ENCODE assay signal across 8 mouse cellular contexts in the genomic region with DNA sequence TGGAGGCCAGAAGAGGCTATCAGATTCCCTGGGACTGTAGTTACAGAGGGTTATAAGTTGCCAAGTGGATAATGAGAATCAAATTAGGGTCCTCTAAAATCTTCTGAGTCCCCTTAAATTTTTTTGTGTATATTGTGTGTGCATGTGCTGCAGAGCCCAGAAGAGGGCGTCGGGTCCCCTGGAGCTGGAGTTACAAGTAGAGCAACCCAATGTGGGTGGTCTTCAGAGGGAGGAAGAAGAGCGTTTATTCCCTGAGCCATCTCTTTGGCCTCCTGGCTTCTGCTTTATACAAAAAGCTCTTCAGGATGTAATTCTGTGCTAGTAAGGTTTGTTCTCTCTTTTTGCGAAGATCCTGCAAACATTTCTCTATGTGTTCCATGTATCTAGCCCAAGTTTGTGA. TPM values are rescaled to one million over a fixed set of nuclear protein-coding genes. Genes with fewer than 3 reads are reported as not detected.
DNase-seq lines count a peak whose midpoint lies in the region; ATAC-seq and TF ChIP-seq lines count a peak whose summit lies in the region.

No protein-coding gene starts in this region.

- TF ChIP-seq POLR2A in heart, adult 2 months (IDR thresholded peaks at IDR 0.05; ENCODE audit: insufficient read depth, low read depth, low read length): no peak

- H3K9me3 ChIP-seq in kidney, postnatal 0 days (replicated peaks; ENCODE audit: low read length): no peaks in the 10 kb centered on the region
- no peaks in the 10 kb centered on the region; the same call in 1 of the 2 replicates for H3K9me3 ChIP-seq in midbrain, embryonic 11.5 days (ENCODE audit: control insufficient read depth, low read length)

- peak overlapping the region; percentile 66 for H3K4me2 ChIP-seq in kidney, postnatal 0 days (ENCODE audit: low read length)
- H3K4me2 ChIP-seq in midbrain, embryonic 11.5 days: peak overlapping the region; percentile 74

- ATAC-seq in erythroblast, adult 5-6 weeks (replicated peaks; ENCODE audit: low FRiP score, poor library complexity, severe bottlenecking): peak; percentile 30
- peak; percentile 23; the same call in 1 of the 2 replicates for ATAC-seq in kidney, postnatal 0 days (replicated peaks; ENCODE audit: low FRiP score, low read depth)
- peak; percentile 53 for ATAC-seq in midbrain, embryonic 11.5 days (ENCODE audit: low FRiP score)

- peak overlapping the region; percentile 92 for H3K4me3 ChIP-seq in heart, adult 2 months
- peak overlapping the region; percentile 51 for H3K4me3 ChIP-seq in kidney, postnatal 0 days (replicated peaks; ENCODE audit: low read depth, low read length)
- H3K4me3 ChIP-seq in midbrain, embryonic 11.5 days (ENCODE audit: low read depth, low read length): peak overlapping the region; percentile 50

- WGBS in heart, adult 2 months: 3% methylated on average over 4 of the region's 4 CpGs
- WGBS in kidney, postnatal 0 days: 5% methylated on average over 4 of the region's 4 CpGs
- 9% methylated on average over 4 of the region's 4 CpGs for WGBS in midbrain, embryonic 11.5 days

- no peaks in the 10 kb centered on the region for H3K36me3 ChIP-seq in heart, adult 2 months (ENCODE audit: control insufficient read depth, insufficient read depth, low read length)
- H3K36me3 ChIP-seq in kidney, postnatal 0 days (ENCODE audit: insufficient read depth, low read length): no peaks in the 10 kb centered on the region
- no peaks in the 10 kb centered on the region for H3K36me3 ChIP-seq in midbrain, embryonic 11.5 days (ENCODE audit: control insufficient read depth, insufficient read depth, low read length)

- TF ChIP-seq EP300 in heart, adult 2 months (IDR thresholded peaks at IDR 0.05; ENCODE audit: insufficient read depth, low read depth, low read length): no peak

- H3K79me2 ChIP-seq in heart, adult 2 months (replicated peaks; ENCODE audit: control insufficient read depth, insufficient read depth, low read length): no peaks in the 10 kb centered on the region; the same call in 1 of the 2 replicates

- TF ChIP-seq CTCF in heart, adult 2 months (IDR thresholded peaks at IDR 0.05): peak; percentile 43
- TF ChIP-seq CTCF in kidney, postnatal 0 days (IDR thresholded peaks at IDR 0.05; ENCODE audit: low read depth): peak; percentile 63

- intact Hi-C loops in heart, adult 2 months (cut with DNase I): loop anchor here (2.0 kb wide), 1 partner anchor 28 kb away; a partner anchor contains a TSS
- intact Hi-C loops in heart, postnatal 10 days (cut with DNase I): no loop called here

- peak overlapping the region; percentile 97 for H3K27ac ChIP-seq in heart, adult 2 months
- peak overlapping the region; percentile 95 for H3K27ac ChIP-seq in kidney, postnatal 0 days
- peak overlapping the region; percentile 92 for H3K27ac ChIP-seq in midbrain, embryonic 11.5 days (ENCODE audit: low read depth, low read length)

- no peak for DNase-seq in heart, adult 2 months
- DNase-seq in heart, postnatal 10 days: no peak
- DNase-seq in ES-CJ7 (ENCODE audit: low read depth, low spot score): peak; percentile 86
- peak; percentile 71 for DNase-seq in kidney, postnatal 0 days (ENCODE audit: low spot score)
- DNase-seq in midbrain, embryonic 11.5 days (ENCODE audit: low spot score, missing footprints): no peak
- DNase-seq in urinary bladder, postnatal 10 days (ENCODE audit: low spot score): no peak
- no peak for DNase-seq in adipocyte (ENCODE audit: low spot score)

- no peaks in the 10 kb centered on the region for H3K27me3 ChIP-seq in heart, adult 2 months (ENCODE audit: control insufficient read depth, insufficient read depth, low read length)
- no peaks in the 10 kb centered on the region for H3K27me3 ChIP-seq in kidney, postnatal 0 days (ENCODE audit: insufficient read depth, low read length)
- H3K27me3 ChIP-seq in midbrain, embryonic 11.5 days (ENCODE audit: control insufficient read depth, insufficient read depth, low read length): no peaks in the 10 kb centered on the region

- peaks cover 2% of the 10 kb centered on the region for H3K4me1 ChIP-seq in heart, adult 2 months (ENCODE audit: control insufficient read depth, insufficient read depth, low read length)
- H3K4me1 ChIP-seq in kidney, postnatal 0 days (replicated peaks; ENCODE audit: insufficient read depth, low read length): peaks cover 7% of the 10 kb centered on the region
- peaks cover 2% of the 10 kb centered on the region; the same call in 1 of the 2 replicates for H3K4me1 ChIP-seq in midbrain, embryonic 11.5 days (ENCODE audit: control insufficient read depth, insufficient read depth, low read length)

- peak overlapping the region; percentile 69 for H3K9ac ChIP-seq in heart, adult 2 months (ENCODE audit: low read depth, low read length)
- peak overlapping the region; percentile 63 for H3K9ac ChIP-seq in kidney, postnatal 0 days (ENCODE audit: low read depth, low read length)
- H3K9ac ChIP-seq in midbrain, embryonic 11.5 days (ENCODE audit: low read length): peak overlapping the region; percentile 76

RNA-seq across cellular contexts. Expression of a gene that starts 0.5 kb away (rescaled TPM):
- total RNA-seq in heart, adult 2 months (2021): 1 to 10 TPM; 2.2 to 2.3 TPM
- 4.5 and 4.7 TPM in 2 replicates for polyA plus RNA-seq in heart, adult 2 months (2012; rRNA removed)
- total RNA-seq in heart, postnatal 10 days (2021): 1 to 10 TPM; 4.5 to 4.7 TPM
- total RNA-seq in erythroblast, adult 5-6 weeks (2015; ENCODE audit: low replicate concordance): 0.19 and 1.5 TPM in 2 replicates
- 0.56 and 1.8 TPM in 2 replicates for total RNA-seq in erythroblast, adult 5-6 weeks (2017; ENCODE audit: low replicate concordance)
- polyA plus RNA-seq in kidney, postnatal 0 days (2015; fragmentation: Nextera tagmentation; extraction: Ambion mirVana): 15.7 and 17.8 TPM in 2 replicates
- polyA plus RNA-seq in midbrain, embryonic 11.5 days (2014; fragmentation: Nextera tagmentation; extraction: Ambion mirVana): 32.8 and 40.2 TPM in 2 replicates

RNA-seq across cellular contexts. Expression of a gene that starts 28.6 kb away (rescaled TPM):
- 10 to 100 TPM; 28.0 to 33.1 TPM for total RNA-seq in heart, adult 2 months (2021)
- polyA plus RNA-seq in heart, adult 2 months (2012; rRNA removed): 16.0 and 17.5 TPM in 2 replicates
- 10 to 100 TPM; 31.3 to 32.1 TPM for total RNA-seq in heart, postnatal 10 days (2021)
- 6.9 and 13.8 TPM in 2 replicates for total RNA-seq in erythroblast, adult 5-6 weeks (2015; ENCODE audit: low replicate concordance)
- total RNA-seq in erythroblast, adult 5-6 weeks (2017; ENCODE audit: low replicate concordance): 2.6 and 3.7 TPM in 2 replicates
- 32.1 and 33.4 TPM in 2 replicates for polyA plus RNA-seq in kidney, postnatal 0 days (2015; fragmentation: Nextera tagmentation; extraction: Ambion mirVana)
- polyA plus RNA-seq in midbrain, embryonic 11.5 days (2014; fragmentation: Nextera tagmentation; extraction: Ambion mirVana): 19.2 and 24.9 TPM in 2 replicates

Comparison
In these comparisons a context has a peak if more than half of its experiments do, and no peak if none do; other contexts are left out.
1. DNase-seq: peak in ES-CJ7 (single experiment) and kidney, postnatal 0 days (single experiment); none in heart, adult 2 months (0 of 2), heart, postnatal 10 days (0 of 2), midbrain, embryonic 11.5 days (single experiment), urinary bladder, postnatal 10 days (single experiment) and adipocyte (single experiment).
2. Peak in every context shown above with its lines, with median percentiles within 50 percentile points of each other: H3K27ac ChIP-seq, H3K4me3 ChIP-seq, H3K9ac ChIP-seq and ATAC-seq.